Mouse (Mus musculus) testis, adult 2 months (tissue): ENCODE data around the gene Sfi1.

ENCODE experiments used
- CTCF ChIP-seq: fragments of 200-500 bp; IDR thresholded peaks from 2 replicates; pipeline ENCODE4 v1.5.1; 2012; ENCODE audit warnings: low read depth, mild to moderate bottlenecking, inconsistent platforms, low read length, moderate library complexity; ENCODE audit not compliant: control insufficient read depth, insufficient read depth, insufficient replicate concordance
- POLR2A ChIP-seq: fragments of 200-500 bp; IDR thresholded peaks from 2 replicates; pipeline ENCODE4 v1.6.1; 2012; ENCODE audit warnings: low read depth, mild to moderate bottlenecking, inconsistent platforms, low read length, moderate library complexity; ENCODE audit not compliant: control insufficient read depth

GRCm38 (mm10) chr11:3206783-3207182 is 13.5 kb upstream of the Sfi1 start:
- TF ChIP-seq CTCF (no peak), POLR2A (no peak)
